Mouse (Mus musculus) G1E (cell line): ENCODE results near the gene Tesmin.

Source experiments
- CTCF ChIP-seq: IDR thresholded peaks from 2 replicates; pipeline ENCODE4 v1.5.1; 2012; ENCODE audit warnings: low read depth, low read length, inconsistent platforms, mixed read lengths
- GATA1 ChIP-seq: IDR thresholded peaks from 2 replicates; pipeline ENCODE4 v1.6.1; 2012; ENCODE audit warnings: borderline replicate concordance, low read length, inconsistent platforms, mixed read lengths

- no peak for TF ChIP-seq CTCF
- TF ChIP-seq GATA1 = no peak
Observed at GRCm38 (mm10) chr19:3388629-3389057, at the start of gene Tesmin.
